Mouse (Mus musculus) bone marrow, adult 2 months (tissue): ENCODE results near the gene Arhgap33. TPM values are rescaled to one million over a fixed set of nuclear protein-coding genes. Genes with fewer than 3 reads are reported as not detected.
"Not testable (repeated sequence)": the region's sequence is repeated elsewhere in the genome, so short reads cannot be mapped to it uniquely, and the experiment has no call there.

ENCODE experiments used
- H3K27ac ChIP-seq: fragments of 200-500 bp; 2 replicates; pipeline ENCODE4 v1.5.1; 2012; ENCODE audit warnings: low read depth, mild to moderate bottlenecking, control low read depth, inconsistent platforms, low read length; ENCODE audit not compliant: control insufficient read depth, poor library complexity, insufficient read depth
- H3K4me1 ChIP-seq: fragments of 200-500 bp; 2 replicates; pipeline ENCODE4 v1.6.1; 2011; ENCODE audit warnings: low read length; ENCODE audit not compliant: control insufficient read depth, insufficient read depth
- H3K4me3 ChIP-seq: fragments of 200-500 bp; replicated peaks from 2 replicates; pipeline ENCODE3; 2011; ENCODE audit warnings: mild to moderate bottlenecking, low read depth, low read length, control low read depth; ENCODE audit not compliant: control insufficient read depth
- CTCF ChIP-seq: fragments of 200-500 bp; IDR thresholded peaks from 2 replicates; pipeline ENCODE4 v1.5.1; 2011; ENCODE audit warnings: low read length, control low read depth; ENCODE audit not compliant: control insufficient read depth, insufficient read depth
- POLR2A ChIP-seq: fragments of 200-500 bp; IDR thresholded peaks from 2 replicates; pipeline ENCODE4 v1.6.1; 2011; ENCODE audit warnings: low read depth, mild to moderate bottlenecking, control low read depth, low read length, borderline replicate concordance; ENCODE audit not compliant: control insufficient read depth
- WGBS: fragments of 180-500 bp; shearing (Covaris S2); methylation state at CpG from one replicate; pipeline ENCODE4 v1.1.7; 2018; 5-methylcytosine and 5-hydroxymethylcytosine counted together
- polyA plus RNA-seq: library from polyadenylated mRNA; stranded (reverse); fragments of >200 nt; gene quantifications from 2 replicates; pipeline ENCODE4 v1.2.4, GENCODE M21; 2011; ENCODE audit warnings: low replicate concordance; ENCODE audit not compliant: missing spikeins, insufficient read depth, insufficient read length

The Arhgap33 gene
- polyA plus RNA-seq, 1 experiment = 61.6 TPM

- Histone ChIP-seq H3K4me3 (no peak overlapping the region), H3K27ac (no peak overlapping the region), H3K4me1 (no peaks in the 10 kb centered on the region)
- no peak for TF ChIP-seq CTCF
- TF ChIP-seq POLR2A = no peak
- 90% methylated on average over 10 of the region's 10 CpGs for WGBS
These were observed 8.9 kb downstream of the Arhgap33 start for GRCm38 (mm10) chr7:30525954-30526353.

GRCm38 (mm10) chr7:30524487-30524886, 10.4 kb downstream of the Arhgap33 start:
- Histone ChIP-seq H3K4me3 (no peak overlapping the region), H3K27ac (no peak overlapping the region), H3K4me1 (no peaks in the 10 kb centered on the region)
- TF ChIP-seq POLR2A = no peak
- TF ChIP-seq CTCF = no peak
- WGBS = 74% methylated on average over 6 of the region's 6 CpGs

GRCm38 (mm10) chr7:30522871-30523270, 12.0 kb downstream of the Arhgap33 start:
- H3K4me3 ChIP-seq = no peak overlapping the region
- 90% methylated on average over 10 of the region's 10 CpGs for WGBS
- no peak overlapping the region for H3K27ac ChIP-seq
- no peaks in the 10 kb centered on the region for H3K4me1 ChIP-seq
- TF ChIP-seq POLR2A = no peak
- no peak for TF ChIP-seq CTCF

- no peak for TF ChIP-seq POLR2A
- TF ChIP-seq CTCF = no peak
- Histone ChIP-seq H3K4me1 (no peaks in the 10 kb centered on the region), H3K4me3 (no peak overlapping the region), H3K27ac (no peak overlapping the region)
- WGBS = 84% methylated on average over 5 of the region's 5 CpGs
These were observed 14.0 kb downstream of the Arhgap33 start for GRCm38 (mm10) chr7:30520856-30521255.

- no peak overlapping the region for H3K27ac ChIP-seq
- TF ChIP-seq POLR2A = no peak
- TF ChIP-seq CTCF = no peak
- no peaks in the 10 kb centered on the region for H3K4me1 ChIP-seq
- 80% methylated on average over 4 of the region's 4 CpGs for WGBS
- H3K4me3 ChIP-seq = no peak overlapping the region
These were observed 14.5 kb downstream of the Arhgap33 start for GRCm38 (mm10) chr7:30520396-30520795.

GRCm38 (mm10) chr7:30518325-30518724, 16.5 kb downstream of the Arhgap33 start:
- H3K27ac ChIP-seq = no peak overlapping the region
- TF ChIP-seq CTCF = no peak
- TF ChIP-seq POLR2A = no peak
- H3K4me1 ChIP-seq = no peaks in the 10 kb centered on the region
- no peak overlapping the region for H3K4me3 ChIP-seq
- WGBS = 45% methylated on average over 8 of the region's 8 CpGs

GRCm38 (mm10) chr7:30515003-30515760, 19.7 kb downstream of the Arhgap33 start:
- no peaks in the 10 kb centered on the region for H3K4me1 ChIP-seq
- 64% methylated on average over 24 of the region's 24 CpGs for WGBS
- TF ChIP-seq POLR2A = no peak
- no peak for TF ChIP-seq CTCF
- no peak overlapping the region for H3K4me3 ChIP-seq
- H3K27ac ChIP-seq = no peak overlapping the region

GRCm38 (mm10) chr7:30508061-30508460, 26.8 kb downstream of the Arhgap33 start:
- TF ChIP-seq CTCF (no peak), POLR2A (no peak)
- H3K4me3 ChIP-seq = no peak overlapping the region
- no peak overlapping the region for H3K27ac ChIP-seq
- 19% methylated on average over 4 of the region's 4 CpGs for WGBS
- no peaks in the 10 kb centered on the region; the same call in 1 of the 2 replicates for H3K4me1 ChIP-seq

GRCm38 (mm10) chr7:30501159-30501558, 33.7 kb downstream of the Arhgap33 start:
- not testable (repeated sequence) for H3K4me1 ChIP-seq, H3K27ac ChIP-seq, H3K4me3 ChIP-seq
- WGBS = 70% methylated on average over 5 of the region's 5 CpGs

GRCm38 (mm10) chr7:30495506-30496042, 39.3 kb downstream of the Arhgap33 start:
- H3K27ac ChIP-seq, H3K4me3 ChIP-seq, H3K4me1 ChIP-seq: not testable (repeated sequence)
- 61% methylated on average over 5 of the region's 5 CpGs for WGBS
